Mouse (Mus musculus) megakaryocyte, embryonic 14.5 days (primary cell): ENCODE results near the gene Zfp865.

Experiments
- FLI1 ChIP-seq: IDR thresholded peaks from 2 replicates; pipeline ENCODE4 v1.6.1; 2012; ENCODE audit warnings: low read length, inconsistent platforms, mixed read lengths
- GATA1 ChIP-seq: IDR thresholded peaks from 3 replicates; pipeline ENCODE4 v1.6.1; 2012; ENCODE audit warnings: mixed read lengths, low read length, inconsistent platforms, borderline replicate concordance

GRCm38 (mm10) chr7:5057804-5058203 is 37.6 kb downstream of the Zfp865 start:
- no peak for TF ChIP-seq GATA1
- TF ChIP-seq FLI1: no peak
